Mouse (Mus musculus): Measurements from ENCODE around the gene Gca. TPM values are rescaled to one million over a fixed set of nuclear protein-coding genes. Genes with fewer than 3 reads are reported as not detected.
"Not testable (repeated sequence)": the region's sequence is repeated elsewhere in the genome, so short reads cannot be mapped to it uniquely, and the experiment has no call there.

The Gca gene
- polyA plus RNA-seq, 1 experiment, result 2.0 TPM

DNA sequence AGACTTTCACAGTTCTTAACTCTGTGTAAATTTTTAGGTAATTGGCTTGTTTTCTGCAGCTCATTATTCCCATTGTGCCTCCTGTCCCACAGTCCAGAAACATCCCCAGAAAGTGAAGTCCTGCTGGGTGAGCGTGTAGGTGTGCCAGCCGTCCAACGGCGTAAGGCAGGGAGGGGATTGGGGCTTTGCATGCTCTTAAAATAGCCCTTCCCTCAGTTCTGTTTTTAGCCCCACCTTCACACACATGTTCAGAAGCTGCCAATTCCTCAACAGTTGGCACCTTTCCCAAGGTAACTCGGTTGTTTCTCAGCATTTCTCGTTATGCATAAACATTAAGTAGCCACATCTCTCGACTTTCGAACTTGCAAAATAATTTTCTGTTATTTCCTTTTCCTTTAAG is 17.6 kb downstream of the Gca start:
- Histone ChIP-seq H3K27ac (ENCODE audit: control insufficient read depth, insufficient read depth, low read length) (no peak overlapping the region), H3K36me3 (ENCODE audit: control insufficient read depth, insufficient read depth, low read length) (no peaks in the 10 kb centered on the region), H3K4me1 (replicated peaks; ENCODE audit: control insufficient read depth, insufficient read depth, low read length) (no peaks in the 10 kb centered on the region), H3K4me3 (ENCODE audit: control insufficient read depth, insufficient read depth, low read length) (no peak overlapping the region), H3K27me3 (ENCODE audit: control insufficient read depth, insufficient read depth, low read length) (no peaks in the 10 kb centered on the region)
- TF ChIP-seq POLR2A (IDR thresholded peaks at IDR 0.05; ENCODE audit: control insufficient read depth, extremely low read depth, insufficient read depth, low read length, poor library complexity) (no peak), CTCF (IDR thresholded peaks at IDR 0.05; ENCODE audit: borderline replicate concordance, control insufficient read depth, extremely low read depth, insufficient read depth, low read length, poor library complexity) (no peak)
- 42% methylated on average over 8 of the region's 8 CpGs for WGBS
- no peak for DNase-seq

GRCm38 (mm10) chr2:62684989-62685595 is 21.0 kb downstream of the Gca start:
- TF ChIP-seq CTCF (IDR thresholded peaks at IDR 0.05; ENCODE audit: borderline replicate concordance, control insufficient read depth, extremely low read depth, insufficient read depth, low read length, poor library complexity), result no peak
- TF ChIP-seq POLR2A (IDR thresholded peaks at IDR 0.05; ENCODE audit: control insufficient read depth, extremely low read depth, insufficient read depth, low read length, poor library complexity), result no peak
- no peaks in the 10 kb centered on the region for H3K4me1 ChIP-seq (replicated peaks; ENCODE audit: control insufficient read depth, insufficient read depth, low read length)
- 37% methylated on average over 3 of the region's 3 CpGs for WGBS
- DNase-seq, result no peak
- H3K27me3 ChIP-seq (ENCODE audit: control insufficient read depth, insufficient read depth, low read length), result no peaks in the 10 kb centered on the region
- H3K36me3 ChIP-seq (ENCODE audit: control insufficient read depth, insufficient read depth, low read length), result no peaks in the 10 kb centered on the region
- no peak overlapping the region for H3K27ac ChIP-seq (ENCODE audit: control insufficient read depth, insufficient read depth, low read length)
- H3K4me3 ChIP-seq (ENCODE audit: control insufficient read depth, insufficient read depth, low read length), result no peak overlapping the region

GRCm38 (mm10) chr2:62685934-62686333 is 21.8 kb downstream of the Gca start:
- Histone ChIP-seq H3K27ac (ENCODE audit: control insufficient read depth, insufficient read depth, low read length) (no peak overlapping the region), H3K27me3 (ENCODE audit: control insufficient read depth, insufficient read depth, low read length) (no peaks in the 10 kb centered on the region), H3K4me3 (ENCODE audit: control insufficient read depth, insufficient read depth, low read length) (no peak overlapping the region), H3K36me3 (ENCODE audit: control insufficient read depth, insufficient read depth, low read length) (no peaks in the 10 kb centered on the region), H3K4me1 (replicated peaks; ENCODE audit: control insufficient read depth, insufficient read depth, low read length) (no peaks in the 10 kb centered on the region)
- no peak for DNase-seq
- TF ChIP-seq CTCF (IDR thresholded peaks at IDR 0.05; ENCODE audit: borderline replicate concordance, control insufficient read depth, extremely low read depth, insufficient read depth, low read length, poor library complexity), result no peak
- no peak for TF ChIP-seq POLR2A (IDR thresholded peaks at IDR 0.05; ENCODE audit: control insufficient read depth, extremely low read depth, insufficient read depth, low read length, poor library complexity)
- WGBS, result 17% methylated on average over 6 of the region's 6 CpGs

DNA sequence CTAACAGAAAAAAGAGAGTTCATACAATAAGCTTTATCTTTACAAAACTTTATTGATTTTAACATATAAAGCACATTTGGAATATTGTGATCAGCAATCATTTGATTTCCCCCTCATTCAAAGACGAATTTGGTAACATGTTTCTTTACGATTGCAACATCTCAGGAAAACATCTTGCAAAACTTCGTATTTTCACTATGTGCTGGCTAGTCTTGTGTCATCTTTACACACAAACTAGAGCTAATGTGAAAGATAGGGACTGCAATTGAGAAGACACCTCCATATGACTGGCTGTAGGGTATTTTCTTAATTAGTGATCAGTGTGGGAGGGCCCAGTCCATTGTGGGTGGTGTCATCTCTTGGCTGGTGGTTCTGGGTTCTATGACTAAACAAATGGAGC is 42.2 kb downstream of the Gca start:
- 95% methylated on average over 3 of the region's 3 CpGs for WGBS
- Histone ChIP-seq H3K4me1 (replicated peaks; ENCODE audit: control insufficient read depth, insufficient read depth, low read length) (no peaks in the 10 kb centered on the region), H3K36me3 (ENCODE audit: control insufficient read depth, insufficient read depth, low read length) (no peaks in the 10 kb centered on the region), H3K4me3 (ENCODE audit: control insufficient read depth, insufficient read depth, low read length) (no peak overlapping the region), H3K27ac (ENCODE audit: control insufficient read depth, insufficient read depth, low read length) (no peak overlapping the region), H3K27me3 (ENCODE audit: control insufficient read depth, insufficient read depth, low read length) (no peaks in the 10 kb centered on the region)
- no peak for DNase-seq
- TF ChIP-seq POLR2A (IDR thresholded peaks at IDR 0.05; ENCODE audit: control insufficient read depth, extremely low read depth, insufficient read depth, low read length, poor library complexity), result no peak
- TF ChIP-seq CTCF (IDR thresholded peaks at IDR 0.05; ENCODE audit: borderline replicate concordance, control insufficient read depth, extremely low read depth, insufficient read depth, low read length, poor library complexity), result no peak

GRCm38 (mm10) chr2:62709633-62710032 is 45.5 kb downstream of the Gca start:
- 89% methylated on average over 1 of the region's 1 CpGs for whole genome bisulfite sequencing
- Histone ChIP-seq H3K4me1 (replicated peaks; ENCODE audit: control insufficient read depth, insufficient read depth, low read length) (no peaks in the 10 kb centered on the region), H3K36me3 (ENCODE audit: control insufficient read depth, insufficient read depth, low read length) (no peaks in the 10 kb centered on the region), H3K27me3 (ENCODE audit: control insufficient read depth, insufficient read depth, low read length) (no peaks in the 10 kb centered on the region), H3K27ac (ENCODE audit: control insufficient read depth, insufficient read depth, low read length) (no peak overlapping the region), H3K4me3 (ENCODE audit: control insufficient read depth, insufficient read depth, low read length) (no peak overlapping the region)
- TF ChIP-seq POLR2A (IDR thresholded peaks at IDR 0.05; ENCODE audit: control insufficient read depth, extremely low read depth, insufficient read depth, low read length, poor library complexity) (no peak), CTCF (IDR thresholded peaks at IDR 0.05; ENCODE audit: borderline replicate concordance, control insufficient read depth, extremely low read depth, insufficient read depth, low read length, poor library complexity) (no peak)
- no peak for DNase-seq

- H3K36me3 ChIP-seq (ENCODE audit: control insufficient read depth, insufficient read depth, low read length); H3K4me1 ChIP-seq (replicated peaks; ENCODE audit: control insufficient read depth, insufficient read depth, low read length); H3K27me3 ChIP-seq (ENCODE audit: control insufficient read depth, insufficient read depth, low read length); DNase-seq; H3K27ac ChIP-seq (ENCODE audit: control insufficient read depth, insufficient read depth, low read length); H3K4me3 ChIP-seq (ENCODE audit: control insufficient read depth, insufficient read depth, low read length): not testable (repeated sequence)
- 96% methylated on average over 4 of the region's 4 CpGs for WGBS
Observed at GRCm38 (mm10) chr2:62714362-62714761, 50.3 kb downstream of the Gca start.

DNA sequence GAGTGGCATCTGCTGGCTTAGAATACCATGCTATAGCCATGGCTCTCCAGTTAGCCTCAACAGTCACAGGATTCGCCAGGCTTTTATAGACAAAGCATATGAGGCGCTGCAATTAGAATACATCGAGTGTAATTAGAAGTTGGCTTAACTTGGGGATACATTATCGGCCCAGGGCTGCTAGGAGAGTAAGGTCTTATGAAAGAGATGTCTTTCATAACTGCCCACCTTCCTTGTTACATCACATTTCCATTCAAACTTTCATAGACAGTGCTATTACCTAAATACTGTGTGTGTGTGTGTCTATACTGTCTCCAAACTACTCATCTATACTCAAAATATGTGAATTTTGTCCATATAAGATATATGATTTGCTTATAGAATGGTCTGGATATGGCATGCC is 51.2 kb downstream of the Gca start:
- no peak overlapping the region for H3K4me3 ChIP-seq (ENCODE audit: control insufficient read depth, insufficient read depth, low read length)
- DNase-seq, result no peak
- no peaks in the 10 kb centered on the region for H3K36me3 ChIP-seq (ENCODE audit: control insufficient read depth, insufficient read depth, low read length)
- TF ChIP-seq POLR2A (IDR thresholded peaks at IDR 0.05; ENCODE audit: control insufficient read depth, extremely low read depth, insufficient read depth, low read length, poor library complexity) (no peak), CTCF (IDR thresholded peaks at IDR 0.05; ENCODE audit: borderline replicate concordance, control insufficient read depth, extremely low read depth, insufficient read depth, low read length, poor library complexity) (no peak)
- WGBS, result 96% methylated on average over 4 of the region's 4 CpGs
- no peaks in the 10 kb centered on the region for H3K4me1 ChIP-seq (replicated peaks; ENCODE audit: control insufficient read depth, insufficient read depth, low read length)
- no peaks in the 10 kb centered on the region for H3K27me3 ChIP-seq (ENCODE audit: control insufficient read depth, insufficient read depth, low read length)
- H3K27ac ChIP-seq (ENCODE audit: control insufficient read depth, insufficient read depth, low read length), result no peak overlapping the region
